Mouse (Mus musculus) myocyte (in vitro differentiated cells): ENCODE results near the gene 2810459M11Rik.

ENCODE experiments used
- E2F4 ChIP-seq: IDR thresholded peaks from one replicate; pipeline ENCODE4 v1.6.1; 2011; ENCODE audit warnings: mild to moderate bottlenecking, control low read depth, moderate library complexity; ENCODE audit not compliant: insufficient read depth
- MAX ChIP-seq: IDR thresholded peaks from one replicate; pipeline ENCODE4 v1.6.1; 2011; ENCODE audit warnings: low read depth, mild to moderate bottlenecking, control low read depth
- POLR2A ChIP-seq: IDR thresholded peaks from one replicate; pipeline ENCODE4 v1.6.1; 2011; ENCODE audit warnings: low read depth, mild to moderate bottlenecking, control low read depth, moderate library complexity; ENCODE audit not compliant: insufficient read length
- REST ChIP-seq: IDR thresholded peaks from one replicate; pipeline ENCODE4 v1.6.1; 2011; ENCODE audit warnings: mild to moderate bottlenecking, control low read depth, moderate library complexity; ENCODE audit not compliant: insufficient read depth, insufficient read length
- TCF12 ChIP-seq: IDR thresholded peaks from one replicate; pipeline ENCODE4 v1.6.1; 2011; ENCODE audit warnings: mild to moderate bottlenecking, control low read depth; ENCODE audit not compliant: poor library complexity, insufficient read depth, severe bottlenecking
- USF1 ChIP-seq: IDR thresholded peaks from one replicate; pipeline ENCODE4 v1.6.1; 2011; ENCODE audit warnings: low read depth, mild to moderate bottlenecking, control low read depth, moderate library complexity

DNA sequence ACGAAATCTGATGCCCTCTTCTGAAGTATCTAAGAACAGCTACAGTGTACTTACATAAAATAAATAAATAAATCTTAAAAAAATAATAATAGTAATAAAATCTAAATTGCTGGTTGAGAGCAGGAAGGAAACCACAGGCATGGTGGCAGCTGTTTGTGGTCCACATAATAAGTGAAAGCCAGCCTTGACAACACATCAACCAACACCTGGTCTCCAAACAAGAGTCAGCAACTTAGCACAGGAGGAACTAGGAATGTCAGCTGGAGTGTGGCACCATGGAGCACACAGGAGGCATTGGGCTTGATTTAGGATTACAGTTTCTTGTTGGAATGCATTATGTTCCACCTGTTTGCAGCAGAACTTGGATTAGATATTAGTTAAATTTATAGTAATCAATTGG, 59.4 kb downstream of the 2810459M11Rik start:
- TF ChIP-seq TCF12, result peak; percentile 72
- TF ChIP-seq REST, result no peak
- TF ChIP-seq E2F4, result no peak
- no peak for TF ChIP-seq POLR2A
- TF ChIP-seq MAX, result no peak
- no peak for TF ChIP-seq USF1
